Mouse (Mus musculus) liver, embryonic 12.5 days (tissue): ENCODE data around the gene Kat7. TPM values are rescaled to one million over a fixed set of nuclear protein-coding genes. Genes with fewer than 3 reads are reported as not detected.

Source experiments
- polyA plus RNA-seq: library from polyadenylated mRNA; unstranded; fragments of >200 nt; fragmentation: Nextera tagmentation; extraction: Ambion mirVana; gene quantifications from 2 replicates; pipeline ENCODE4 v1.2.1, GENCODE M21; 2016

Kat7 gene
- polyA plus RNA-seq, 1 experiment from 2014 or later, result 49.5 TPM

Other genes starting within 250 kb of the Kat7 start
- 2.8 and 3.6 TPM in 2 replicates for gene Itga3, start 233.4 kb downstream of the Kat7 start, polyA plus RNA-seq
- gene Dlx3, start 190.1 kb downstream of the Kat7 start, polyA plus RNA-seq, result 0.05 and 0.08 TPM in 2 replicates
- gene Dlx4, start 164.0 kb downstream of the Kat7 start, polyA plus RNA-seq, result 0.06 TPM in 1 of 2 replicates, not detected in the other
- 0.10 TPM in 1 of 2 replicates, not detected in the other for gene Tac4, start 48.7 kb downstream of the Kat7 start, polyA plus RNA-seq
- 59.0 and 62.7 TPM in 2 replicates for gene Fam117a, start 26.8 kb upstream of the Kat7 start, polyA plus RNA-seq
- 58.2 and 61.3 TPM in 2 replicates for gene Slc35b1, start 74.4 kb upstream of the Kat7 start, polyA plus RNA-seq
- gene Spop, start 103.8 kb upstream of the Kat7 start, polyA plus RNA-seq, result 90.8 and 105 TPM in 2 replicates
- 0.14 and 0.24 TPM in 2 replicates for gene Nxph3, start 204.3 kb upstream of the Kat7 start, polyA plus RNA-seq